Mouse (Mus musculus): ENCODE results near the gene Dusp15.

The Dusp15 gene

GRCm38 (mm10) chr2:152906274-152907037 lies 45.0 kb downstream of the Dusp15 start:
- in situ Hi-C loops (cut with MboI, MseI), result no loop called here

GRCm38 (mm10) chr2:152905036-152905829 lies 46.3 kb downstream of the Dusp15 start:
- in situ Hi-C loops (cut with MboI, MseI), result no loop called here

GRCm38 (mm10) chr2:152904127-152904643 lies 47.3 kb downstream of the Dusp15 start:
- in situ Hi-C loops (cut with MboI, MseI), result no loop called here

GRCm38 (mm10) chr2:152903586-152903985 lies 47.9 kb downstream of the Dusp15 start:
- in situ Hi-C loops (cut with MboI, MseI), result no loop called here

GRCm38 (mm10) chr2:152902658-152903057 lies 48.8 kb downstream of the Dusp15 start:
- in situ Hi-C loops (cut with MboI, MseI), result no loop called here

GRCm38 (mm10) chr2:152901296-152901695 lies 50.2 kb downstream of the Dusp15 start:
- in situ Hi-C loops (cut with MboI, MseI), result no loop called here

GRCm38 (mm10) chr2:152899011-152899410 lies 52.5 kb downstream of the Dusp15 start:
- in situ Hi-C loops (cut with MboI, MseI), result loop anchor here (25.0 kb wide), 2 partner anchors 463 to 637 kb away; no protein-coding TSS in a partner anchor

- in situ Hi-C loops (cut with MboI, MseI), result loop anchor here (25.0 kb wide), 2 partner anchors 465 to 635 kb away; no protein-coding TSS in a partner anchor
Measured at GRCm38 (mm10) chr2:152896926-152897325, 54.6 kb downstream of the Dusp15 start.

- in situ Hi-C loops (cut with MboI, MseI), result loop anchor here (25.0 kb wide), 2 partner anchors 466 to 634 kb away; no protein-coding TSS in a partner anchor
Measured at GRCm38 (mm10) chr2:152895834-152896233, 55.7 kb downstream of the Dusp15 start.
